Mouse (Mus musculus) hindbrain, postnatal 0 days (tissue): ENCODE results near the gene Naa16. TPM values are rescaled to one million over a fixed set of nuclear protein-coding genes. Genes with fewer than 3 reads are reported as not detected.

ENCODE experiments used
- ATAC-seq: fragments of 200-750 bp; cut with Nextera tagmentation; 2 replicates; pipeline ENCODE4 v1.8.0; 2017; ENCODE audit warnings: mild to moderate bottlenecking, moderate TSS enrichment, moderate library complexity
- DNase-seq: peaks from one replicate; pipeline ENCODE4 v3.0.0-alpha.2; 2015; ENCODE audit warnings: low spot score
- H3K27ac ChIP-seq: fragments of 300-500 bp; sonication (generic); 2 replicates; pipeline ENCODE4 v1.5.1; 2014; ENCODE audit warnings: mild to moderate bottlenecking
- H3K27me3 ChIP-seq: fragments of 300-500 bp; sonication (generic); 2 replicates; pipeline ENCODE4 v1.6.1; 2014; ENCODE audit warnings: low read length, mixed read lengths; ENCODE audit not compliant: insufficient read depth
- H3K36me3 ChIP-seq: fragments of 300-500 bp; sonication (generic); 2 replicates; pipeline ENCODE4 v1.6.1; 2014; ENCODE audit warnings: low read length, mixed read lengths; ENCODE audit not compliant: insufficient read depth
- H3K4me1 ChIP-seq: fragments of 300-500 bp; sonication (generic); 2 replicates; pipeline ENCODE4 v1.6.1; 2014; ENCODE audit warnings: antibody characterized with exemption, low read length, mixed read lengths; ENCODE audit not compliant: insufficient read depth
- H3K4me2 ChIP-seq: fragments of 300-500 bp; sonication (generic); 2 replicates; pipeline ENCODE4 v1.6.1; 2014; ENCODE audit warnings: low read depth, mild to moderate bottlenecking, low read length, moderate library complexity, mixed read lengths
- H3K4me3 ChIP-seq: fragments of 300-500 bp; sonication (generic); 2 replicates; pipeline ENCODE4 v1.5.1; 2014; ENCODE audit warnings: low read length
- H3K9ac ChIP-seq: fragments of 300-500 bp; sonication (generic); replicated peaks from 2 replicates; pipeline ENCODE4 v1.6.1; 2014; ENCODE audit warnings: mild to moderate bottlenecking, low read length, moderate library complexity, mixed read lengths
- H3K9me3 ChIP-seq: fragments of 300-500 bp; sonication (generic); 2 replicates; pipeline ENCODE4 v1.6.1; 2016; ENCODE audit warnings: low read length, mixed read lengths
- CTCF ChIP-seq: IDR thresholded peaks from 2 replicates; pipeline ENCODE4 v1.5.1; 2016; ENCODE audit warnings: antibody characterized with exemption, control low read depth, low read depth
- WGBS: fragments of 180-500 bp; shearing (Covaris S2); extraction: QIAGEN DNeasy Blood & Tissue Kit; methylation state at CpG from one replicate; pipeline ENCODE4 v1.1.7; 2014; 5-methylcytosine and 5-hydroxymethylcytosine counted together
- polyA plus RNA-seq: library from polyadenylated mRNA; unstranded; fragments of >200 nt; fragmentation: Nextera tagmentation; extraction: Ambion mirVana; gene quantifications from 2 replicates; pipeline ENCODE4 v1.2.1, GENCODE M21; 2015
- total RNA-seq: library from RNA; depleted of rRNA; stranded (reverse); fragments of >200 nt; gene quantifications from 2 replicates; pipeline ENCODE4 v1.2.3, GENCODE M21; 2014

The Naa16 gene
- total and polyA plus RNA-seq, 2 experiments from 2014 or later = 2.4 to 14.4 TPM

- no peaks in the 10 kb centered on the region for H3K9me3 ChIP-seq
- ATAC-seq (no peak), DNase-seq (no peak)
- 65% methylated on average over 9 of the region's 9 CpGs for WGBS
- no peak for TF ChIP-seq CTCF
- no peak overlapping the region for H3K4me2 ChIP-seq
- peaks cover 13% of the 10 kb centered on the region for H3K4me1 ChIP-seq
- peak overlapping the region; percentile 51; the same call in 1 of the 2 replicates for H3K27ac ChIP-seq
- no peak overlapping the region for H3K9ac ChIP-seq
- H3K4me3 ChIP-seq = no peak overlapping the region
- no peaks in the 10 kb centered on the region for H3K36me3 ChIP-seq
- H3K27me3 ChIP-seq = no peaks in the 10 kb centered on the region
Observed at GRCm38 (mm10) chr14:79289909-79290308, 100.7 kb downstream of the Naa16 start.

DNA sequence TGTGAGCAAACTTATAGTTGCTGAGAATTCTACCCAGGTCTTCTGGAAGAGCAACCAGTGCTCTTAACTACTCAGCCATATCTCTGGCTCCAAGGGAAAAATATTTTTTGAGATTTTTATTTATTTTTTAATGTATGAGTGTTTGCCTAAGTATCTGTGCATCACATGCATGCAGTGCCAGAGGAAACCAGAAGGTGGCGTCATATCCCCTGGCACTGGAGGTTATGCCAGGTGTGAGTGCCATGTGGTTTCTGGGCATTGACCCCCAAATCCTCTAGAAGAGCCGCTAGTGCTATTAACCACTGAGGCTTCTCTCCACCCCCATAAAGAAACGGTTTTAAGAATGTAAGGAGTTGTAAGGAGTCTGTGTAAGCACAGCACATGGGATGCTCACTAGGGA, 102.3 kb downstream of the Naa16 start:
- no peak overlapping the region for H3K9ac ChIP-seq
- WGBS = 66% methylated on average over 3 of the region's 3 CpGs

DNA sequence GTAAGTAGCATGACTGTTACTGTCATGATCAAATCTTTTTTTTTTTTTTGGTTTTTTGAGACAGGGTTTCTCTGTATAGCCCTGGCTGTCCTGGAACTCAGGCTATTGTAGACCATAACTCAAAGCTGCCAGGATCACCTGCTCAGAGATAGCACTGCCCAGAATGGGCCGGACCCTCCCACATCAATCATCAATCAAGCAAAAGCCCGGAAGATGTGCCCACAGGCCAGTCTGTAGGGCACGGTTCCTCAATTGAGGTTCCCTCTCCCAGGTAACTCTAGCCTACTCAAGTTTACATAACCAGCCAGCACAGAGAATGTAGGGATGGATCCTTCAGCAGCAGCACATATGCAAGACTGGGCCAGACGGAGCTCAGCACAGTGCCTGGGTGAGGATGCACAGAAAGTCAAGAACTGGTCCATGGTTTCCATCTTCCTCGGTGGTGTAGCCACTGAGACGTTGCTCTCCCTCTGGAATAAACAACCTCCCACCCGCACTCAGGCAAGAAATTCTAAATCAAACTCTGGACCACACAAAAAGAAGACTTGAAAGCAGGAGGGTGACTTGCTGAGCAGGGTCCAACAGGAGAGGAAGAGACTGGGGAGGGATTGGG, 103.2 kb downstream of the Naa16 start:
- no peak overlapping the region for H3K27ac ChIP-seq
- H3K4me2 ChIP-seq = no peak overlapping the region
- H3K9me3 ChIP-seq = no peaks in the 10 kb centered on the region
- H3K27me3 ChIP-seq = no peaks in the 10 kb centered on the region
- no peak overlapping the region for H3K9ac ChIP-seq
- WGBS = 90% methylated on average over 7 of the region's 7 CpGs
- no peak for TF ChIP-seq CTCF
- DNase-seq = no peak
- ATAC-seq = no peak
- peaks cover 11% of the 10 kb centered on the region for H3K4me1 ChIP-seq
- no peak overlapping the region for H3K4me3 ChIP-seq
- H3K36me3 ChIP-seq = no peaks in the 10 kb centered on the region

More for the DNA sequence above, 102.3 kb downstream of the Naa16 start:
- H3K4me1 ChIP-seq = peaks cover 11% of the 10 kb centered on the region
- no peak overlapping the region for H3K4me3 ChIP-seq
- no peaks in the 10 kb centered on the region for H3K36me3 ChIP-seq
- H3K4me2 ChIP-seq = no peak overlapping the region
- no peak overlapping the region for H3K27ac ChIP-seq
- H3K27me3 ChIP-seq = no peaks in the 10 kb centered on the region
- H3K9me3 ChIP-seq = no peaks in the 10 kb centered on the region
- peak; percentile 59 for TF ChIP-seq CTCF
- DNase-seq (no peak), ATAC-seq (no peak)

- Histone ChIP-seq H3K4me1 (peaks cover 7% of the 10 kb centered on the region), H3K27ac (no peak overlapping the region), H3K9ac (no peak overlapping the region), H3K36me3 (no peaks in the 10 kb centered on the region), H3K4me3 (no peak overlapping the region), H3K4me2 (no peak overlapping the region), H3K27me3 (no peaks in the 10 kb centered on the region), H3K9me3 (no peaks in the 10 kb centered on the region)
- ATAC-seq = no peak
- no peak for DNase-seq
- WGBS = 91% methylated on average over 5 of the region's 5 CpGs
- no peak for TF ChIP-seq CTCF
Observed at GRCm38 (mm10) chr14:79285549-79285948, 105.0 kb downstream of the Naa16 start.

- no peak overlapping the region for H3K9ac ChIP-seq
- peaks cover 2% of the 10 kb centered on the region; the same call in 1 of the 2 replicates for H3K4me1 ChIP-seq
- no peaks in the 10 kb centered on the region for H3K27me3 ChIP-seq
- no peak overlapping the region for H3K4me3 ChIP-seq
- no peak overlapping the region for H3K27ac ChIP-seq
- DNase-seq (no peak), ATAC-seq (no peak)
- H3K36me3 ChIP-seq = no peaks in the 10 kb centered on the region
- H3K4me2 ChIP-seq = no peak overlapping the region
- TF ChIP-seq CTCF = no peak
- 77% methylated on average over 4 of the region's 4 CpGs for WGBS
- no peaks in the 10 kb centered on the region for H3K9me3 ChIP-seq
Observed at GRCm38 (mm10) chr14:79284616-79285015, 106.0 kb downstream of the Naa16 start.

- ATAC-seq = no peak
- Histone ChIP-seq H3K27me3 (no peaks in the 10 kb centered on the region), H3K4me1 (peaks cover 2% of the 10 kb centered on the region; the same call in 1 of the 2 replicates), H3K4me3 (no peak overlapping the region), H3K27ac (no peak overlapping the region), H3K9ac (no peak overlapping the region), H3K9me3 (no peaks in the 10 kb centered on the region), H3K4me2 (no peak overlapping the region), H3K36me3 (no peaks in the 10 kb centered on the region)
- WGBS = 91% methylated on average over 7 of the region's 7 CpGs
- no peak for TF ChIP-seq CTCF
- no peak for DNase-seq
Observed at GRCm38 (mm10) chr14:79283952-79284351, 106.6 kb downstream of the Naa16 start.

DNA sequence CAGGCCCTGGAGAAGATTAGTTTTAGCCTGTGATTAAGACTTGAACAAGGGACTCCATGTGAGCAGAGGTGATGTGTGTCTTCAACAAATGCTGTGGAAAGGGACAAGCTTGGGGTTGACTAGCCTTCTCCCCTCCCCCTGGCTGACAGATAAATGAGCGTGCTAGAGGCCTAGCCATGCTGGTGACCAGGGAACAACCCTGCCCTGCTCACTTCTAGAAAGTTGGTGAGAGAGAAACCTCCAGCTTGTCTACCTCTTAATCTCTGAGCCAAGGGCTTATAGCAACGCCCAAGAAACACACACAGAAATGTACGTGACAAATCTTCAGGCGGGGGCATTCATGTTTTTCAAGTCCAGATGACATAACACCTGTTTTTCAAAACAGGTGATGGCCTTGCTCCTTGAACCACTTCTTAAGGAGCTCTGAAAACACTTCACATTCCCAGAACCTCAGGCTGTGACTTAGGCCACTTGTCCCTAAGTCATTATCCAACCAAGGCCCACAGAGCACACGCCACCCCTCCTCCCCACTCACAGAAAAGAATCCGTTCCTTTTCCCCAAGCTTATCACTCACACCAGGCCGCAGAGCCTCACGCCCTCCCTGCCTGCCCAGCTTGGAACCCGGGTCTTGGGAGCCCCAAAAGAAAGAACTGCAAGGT, 108.6 kb downstream of the Naa16 start:
- Histone ChIP-seq H3K4me3 (no peak overlapping the region), H3K9ac (no peak overlapping the region), H3K4me2 (no peak overlapping the region), H3K9me3 (no peaks in the 10 kb centered on the region), H3K27me3 (no peaks in the 10 kb centered on the region), H3K4me1 (no peaks in the 10 kb centered on the region), H3K36me3 (no peaks in the 10 kb centered on the region), H3K27ac (no peak overlapping the region)
- ATAC-seq (no peak), DNase-seq (no peak)
- WGBS = 90% methylated on average over 9 of the region's 9 CpGs
- TF ChIP-seq CTCF = no peak
